Mouse (Mus musculus) right cerebral cortex, adult 18-20 months (tissue): ENCODE measurements at regions not wholly inside any gene's neighbourhood (a gene's known extent, or its start where the extent isn't known, plus 50 kb on each side); places are given as distances from the start of the nearest gene placed in this dataset.

Source experiments
- DNase-seq: peaks from one replicate; pipeline ENCODE4 v3.0.0; 2022; ENCODE audit warnings: mixed read lengths

- no peak for DNase-seq
These were observed 729.7 kb downstream of the Galc start for GRCm38 (mm10) chr12:97529556-97529955.

GRCm38 (mm10) chr12:97525931-97526330 is 733.3 kb downstream of the Galc start:
- DNase-seq = no peak

- DNase-seq = no peak
These were observed 739.3 kb downstream of the Galc start for GRCm38 (mm10) chr12:97519834-97520489.

GRCm38 (mm10) chr12:97517534-97517933 is 741.7 kb downstream of the Galc start:
- no peak for DNase-seq

GRCm38 (mm10) chr12:97515805-97516204 is 743.5 kb downstream of the Galc start:
- no peak for DNase-seq

- peak; percentile 4 for DNase-seq
These were observed 747.4 kb downstream of the Galc start for GRCm38 (mm10) chr12:97511866-97512265.

- peak; percentile 72 for DNase-seq
These were observed 757.8 kb downstream of the Galc start for GRCm38 (mm10) chr12:97501441-97501840.

- DNase-seq = no peak
These were observed 775.7 kb downstream of the Galc start for GRCm38 (mm10) chr12:97483559-97483958.

- DNase-seq = no peak
These were observed 782.6 kb downstream of the Galc start for GRCm38 (mm10) chr12:97476466-97477250.

- DNase-seq = no peak
These were observed 783.5 kb downstream of the Galc start for GRCm38 (mm10) chr12:97475751-97476150.

- no peak for DNase-seq
These were observed 790.1 kb downstream of the Galc start for GRCm38 (mm10) chr12:97469183-97469582.

- DNase-seq = no peak
These were observed 823.1 kb downstream of the Galc start for GRCm38 (mm10) chr12:97436141-97436540.

GRCm38 (mm10) chr12:97434021-97434420 is 825.2 kb downstream of the Galc start:
- no peak for DNase-seq

- no peak for DNase-seq
These were observed 826.6 kb downstream of the Galc start for GRCm38 (mm10) chr12:97432704-97433103.

- peak; percentile 24 for DNase-seq
These were observed 831.0 kb downstream of the Galc start for GRCm38 (mm10) chr12:97428252-97428651.

- no peak for DNase-seq
These were observed 834.5 kb downstream of the Galc start for GRCm38 (mm10) chr12:97424726-97425125.

GRCm38 (mm10) chr12:97403440-97403839 is 855.8 kb downstream of the Galc start:
- no peak for DNase-seq

GRCm38 (mm10) chr12:97402412-97403396 is 856.6 kb downstream of the Galc start:
- no peak for DNase-seq

- DNase-seq = no peak
These were observed 860.7 kb downstream of the Galc start for GRCm38 (mm10) chr12:97398582-97398945.

GRCm38 (mm10) chr12:97397850-97398581 is 861.2 kb downstream of the Galc start:
- peak; percentile 7 for DNase-seq

GRCm38 (mm10) chr12:97361804-97362203 is 897.5 kb downstream of the Galc start:
- no peak for DNase-seq

- DNase-seq = peak; percentile 27
These were observed 898.6 kb downstream of the Galc start for GRCm38 (mm10) chr12:97360656-97361055.
